Mouse (Mus musculus): ENCODE data around the gene Atg10. TPM values are rescaled to one million over a fixed set of nuclear protein-coding genes. Genes with fewer than 3 reads are reported as not detected.
"Not testable (repeated sequence)": the region's sequence is repeated elsewhere in the genome, so short reads cannot be mapped to it uniquely, and the experiment has no call there.

Atg10 gene
- total RNA-seq, 1 experiment, result 2.6 TPM

DNA sequence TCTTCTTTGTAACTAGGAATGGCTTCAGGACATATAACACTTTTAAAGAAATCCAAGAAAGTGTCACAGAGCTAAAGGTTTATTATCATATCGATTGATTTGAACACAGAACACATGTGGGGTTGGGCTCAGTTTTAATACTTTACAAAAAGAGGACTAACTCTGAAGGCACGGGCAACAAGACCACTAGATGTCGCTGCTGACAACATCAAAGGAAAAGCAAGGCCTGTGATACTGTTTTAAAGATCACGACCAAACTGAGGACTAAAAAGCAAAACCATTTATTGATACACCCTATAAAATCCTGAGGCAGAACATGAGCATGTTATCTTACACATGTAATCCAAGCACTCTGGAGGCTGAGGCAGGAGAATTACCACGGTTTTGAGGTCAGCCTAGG lies 293.9 kb downstream of the Atg10 start:
- Histone ChIP-seq H3K36me3 (ENCODE audit: control insufficient read depth, insufficient read depth, low read length, poor library complexity, severe bottlenecking) (peaks cover 10% of the 10 kb centered on the region), H3K9me3 (ENCODE audit: control insufficient read depth, insufficient read depth, low read depth, low read length) (no peaks in the 10 kb centered on the region), H3K9ac (ENCODE audit: insufficient read depth, low read depth, low read length, poor library complexity, severe bottlenecking) (no peak overlapping the region), H3K4me1 (ENCODE audit: control insufficient read depth in 2 of 2, insufficient read depth in 2 of 2, low read length in 2 of 2, poor library complexity in 1 of 2) (no peaks in the 10 kb centered on the region; a peak in 1 of 4 replicates), H3K4me3 (ENCODE audit: insufficient read depth in 1 of 2, low read depth in 1 of 2, low read length in 2 of 2, poor library complexity in 1 of 2, severe bottlenecking in 1 of 2) (no peak overlapping the region), H3K27ac (ENCODE audit: insufficient read depth, low read depth, low read length, poor library complexity, severe bottlenecking) (no peak overlapping the region)
- in situ Hi-C loops (cut with MboI; ENCODE audit: low sequenced_read_pairs in 2 of 2, unreplicated experiment in 2 of 2), result no loop called here
- peak; percentile 54 for DNase-seq (ENCODE audit: low read depth, low spot score)
- TF ChIP-seq MAFK (IDR thresholded peaks at IDR 0.05; ENCODE audit: insufficient read depth, low read depth, low read length) (no peak), HCFC1 (IDR thresholded peaks at IDR 0.05; ENCODE audit: borderline replicate concordance, insufficient read depth, low read length) (no peak), ZC3H11A (IDR thresholded peaks at IDR 0.05; ENCODE audit: borderline replicate concordance, low read depth, low read length) (peak; percentile 71; the same call in 1 of the 2 replicates)

DNA sequence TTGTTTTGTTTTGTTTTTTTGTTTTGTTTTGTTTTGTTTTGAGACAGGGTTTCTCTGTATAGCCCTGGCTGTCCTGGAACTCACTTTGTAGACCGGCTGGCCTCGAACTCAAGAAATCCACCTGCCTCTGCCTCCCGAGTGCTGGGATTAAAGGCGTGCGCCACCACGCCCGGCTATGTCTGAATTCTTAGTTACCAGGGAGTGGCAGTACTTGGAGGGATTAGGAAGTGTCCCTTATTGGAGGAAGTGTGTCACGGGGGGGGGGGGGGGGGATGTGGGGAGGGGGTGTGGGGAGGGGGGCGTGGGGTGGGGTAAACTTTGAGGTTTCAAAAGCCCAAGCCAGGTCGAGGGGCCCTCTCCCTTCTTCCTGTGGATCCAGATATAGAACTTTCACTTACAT lies 295.5 kb downstream of the Atg10 start:
- H3K9me3 ChIP-seq (ENCODE audit: control insufficient read depth, insufficient read depth, low read depth, low read length); H3K4me3 ChIP-seq (ENCODE audit: insufficient read depth in 1 of 2, low read depth in 1 of 2, low read length in 2 of 2, poor library complexity in 1 of 2, severe bottlenecking in 1 of 2); H3K4me1 ChIP-seq (ENCODE audit: control insufficient read depth in 2 of 2, insufficient read depth in 2 of 2, low read length in 2 of 2, poor library complexity in 1 of 2); H3K27ac ChIP-seq (ENCODE audit: insufficient read depth, low read depth, low read length, poor library complexity, severe bottlenecking); H3K9ac ChIP-seq (ENCODE audit: insufficient read depth, low read depth, low read length, poor library complexity, severe bottlenecking); in situ Hi-C loops (cut with MboI; ENCODE audit: low sequenced_read_pairs in 2 of 2, unreplicated experiment in 2 of 2); DNase-seq (ENCODE audit: low read depth, low spot score): not testable (repeated sequence)
- H3K36me3 ChIP-seq (ENCODE audit: control insufficient read depth, insufficient read depth, low read length, poor library complexity, severe bottlenecking), result peaks cover 21% of the 10 kb centered on the region

DNA sequence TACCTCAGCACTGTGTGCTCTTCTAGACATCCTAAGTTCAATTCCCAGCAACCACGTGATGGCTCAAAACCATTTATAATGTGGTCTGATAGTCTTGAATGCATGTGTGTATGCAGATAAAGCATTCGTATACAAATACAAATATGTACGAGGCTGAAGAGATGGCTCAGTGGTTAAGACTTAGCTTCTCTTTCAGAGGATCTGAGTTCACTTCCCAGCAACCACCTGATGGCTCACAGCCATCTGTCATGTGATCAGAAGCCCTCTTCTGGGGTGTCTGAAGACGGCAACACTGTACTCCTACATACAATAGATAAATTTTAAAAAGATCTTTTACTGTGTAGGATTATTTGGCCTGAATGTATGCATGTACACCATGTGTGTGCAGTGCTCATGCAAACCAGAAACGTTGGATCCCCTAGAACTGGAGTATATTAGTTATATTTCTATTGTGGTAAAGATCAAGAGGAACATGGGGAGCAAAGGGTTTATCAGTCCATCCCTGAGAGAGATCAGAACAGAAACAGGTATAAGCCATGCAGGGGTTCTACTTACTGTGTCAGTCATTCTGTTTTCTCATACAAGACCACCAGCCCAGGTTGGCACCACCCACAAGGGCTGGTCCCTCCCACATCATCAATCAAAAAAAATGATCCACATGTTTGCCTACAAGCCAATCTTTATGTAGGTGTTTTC lies 296.7 kb downstream of the Atg10 start:
- Histone ChIP-seq H3K9me3 (ENCODE audit: control insufficient read depth, insufficient read depth, low read depth, low read length) (no peaks in the 10 kb centered on the region), H3K4me3 (ENCODE audit: insufficient read depth in 1 of 2, low read depth in 1 of 2, low read length in 2 of 2, poor library complexity in 1 of 2, severe bottlenecking in 1 of 2) (no peak overlapping the region), H3K36me3 (ENCODE audit: control insufficient read depth, insufficient read depth, low read length, poor library complexity, severe bottlenecking) (peaks cover 21% of the 10 kb centered on the region), H3K9ac (ENCODE audit: insufficient read depth, low read depth, low read length, poor library complexity, severe bottlenecking) (no peak overlapping the region), H3K27ac (ENCODE audit: insufficient read depth, low read depth, low read length, poor library complexity, severe bottlenecking) (no peak overlapping the region), H3K4me1 (ENCODE audit: control insufficient read depth in 2 of 2, insufficient read depth in 2 of 2, low read length in 2 of 2, poor library complexity in 1 of 2) (no peaks in the 10 kb centered on the region; a peak in 1 of 4 replicates)
- in situ Hi-C loops (cut with MboI; ENCODE audit: low sequenced_read_pairs in 2 of 2, unreplicated experiment in 2 of 2), result no loop called here
- no peak for TF ChIP-seq ZNF384 (IDR thresholded peaks at IDR 0.05; ENCODE audit: low read depth, low read length)
- no peak for TF ChIP-seq ZC3H11A (IDR thresholded peaks at IDR 0.05; ENCODE audit: borderline replicate concordance, low read depth, low read length)
- no peak for TF ChIP-seq HCFC1 (IDR thresholded peaks at IDR 0.05; ENCODE audit: borderline replicate concordance, insufficient read depth, low read length)
- TF ChIP-seq MAFK (IDR thresholded peaks at IDR 0.05; ENCODE audit: insufficient read depth, low read depth, low read length), result no peak
- TF ChIP-seq CHD2 (IDR thresholded peaks at IDR 0.05; ENCODE audit: low read depth, low read length), result 0 out of 2 replicates have a peak, but pooled peaks have one; percentile 9
- peak; percentile 13 for DNase-seq (ENCODE audit: low read depth, low spot score)

DNA sequence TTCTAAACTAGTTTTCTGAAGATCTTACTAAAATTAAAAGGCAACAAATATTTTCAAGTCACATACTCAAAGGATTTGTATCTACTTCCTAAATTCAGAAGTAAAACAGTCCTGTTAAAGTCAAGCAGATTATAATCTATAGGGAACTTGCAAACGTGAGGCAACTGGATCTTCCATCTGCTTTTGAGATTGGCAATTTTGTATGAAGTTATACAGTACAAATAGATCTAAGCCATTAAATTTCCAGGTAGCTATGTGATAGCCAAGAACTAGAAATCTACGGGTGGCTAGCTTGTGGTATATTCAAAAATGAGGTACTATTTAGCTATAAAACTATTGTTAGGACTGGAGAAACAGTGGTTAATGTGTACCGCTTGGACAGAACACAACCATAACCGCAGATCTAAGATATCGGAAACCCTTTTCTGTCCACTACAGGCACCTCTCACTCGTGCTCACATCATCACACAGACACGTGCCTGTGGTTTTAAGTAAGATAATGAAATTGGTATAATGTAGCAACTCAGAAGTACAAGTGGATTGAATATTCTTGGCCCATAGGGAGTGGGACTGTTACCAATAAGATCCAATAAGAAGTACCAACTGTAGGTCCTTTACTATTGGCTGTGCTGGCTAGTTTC lies 297.5 kb downstream of the Atg10 start:
- in situ Hi-C loops (cut with MboI; ENCODE audit: low sequenced_read_pairs in 2 of 2, unreplicated experiment in 2 of 2), result no loop called here
- TF ChIP-seq MAFK (IDR thresholded peaks at IDR 0.05; ENCODE audit: insufficient read depth, low read depth, low read length), result no peak
- peak; percentile 54; the same call in 1 of the 2 replicates for TF ChIP-seq CHD2 (IDR thresholded peaks at IDR 0.05; ENCODE audit: low read depth, low read length)
- Histone ChIP-seq H3K36me3 (ENCODE audit: control insufficient read depth, insufficient read depth, low read length, poor library complexity, severe bottlenecking) (peaks cover 21% of the 10 kb centered on the region), H3K27ac (ENCODE audit: insufficient read depth, low read depth, low read length, poor library complexity, severe bottlenecking) (no peak overlapping the region), H3K4me1 (ENCODE audit: control insufficient read depth in 2 of 2, insufficient read depth in 2 of 2, low read length in 2 of 2, poor library complexity in 1 of 2) (no peaks in the 10 kb centered on the region; a peak in 1 of 4 replicates), H3K4me3 (ENCODE audit: insufficient read depth in 1 of 2, low read depth in 1 of 2, low read length in 2 of 2, poor library complexity in 1 of 2, severe bottlenecking in 1 of 2) (no peak overlapping the region), H3K9me3 (ENCODE audit: control insufficient read depth, insufficient read depth, low read depth, low read length) (no peaks in the 10 kb centered on the region), H3K9ac (ENCODE audit: insufficient read depth, low read depth, low read length, poor library complexity, severe bottlenecking) (no peak overlapping the region)
- peak; percentile 12 for DNase-seq (ENCODE audit: low read depth, low spot score)

DNA sequence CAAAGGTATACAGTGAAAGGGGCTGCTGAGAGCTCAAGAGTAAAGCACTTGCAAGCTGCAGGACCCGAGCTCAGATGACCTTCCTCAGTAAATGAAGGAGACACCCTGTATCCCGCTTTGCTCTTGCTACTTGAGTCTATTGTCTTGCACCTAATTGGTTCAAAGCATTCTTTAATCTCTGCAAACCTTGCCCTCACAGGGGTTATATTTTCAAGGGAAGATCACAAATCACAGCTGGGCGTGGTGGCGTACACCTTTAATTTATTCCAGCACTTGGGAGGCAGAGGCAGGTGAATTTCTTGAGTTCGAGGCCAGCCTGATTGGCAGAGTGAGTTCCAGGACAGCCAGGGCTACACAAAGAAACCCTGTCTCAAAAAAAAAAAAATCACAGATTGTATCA lies 298.6 kb downstream of the Atg10 start:
- no peaks in the 10 kb centered on the region for H3K9me3 ChIP-seq (ENCODE audit: control insufficient read depth, insufficient read depth, low read depth, low read length)
- H3K27ac ChIP-seq (ENCODE audit: insufficient read depth, low read depth, low read length, poor library complexity, severe bottlenecking), result peak overlapping the region; percentile 36; the same call in 1 of the 2 replicates
- DNase-seq (ENCODE audit: low read depth, low spot score), result peak; percentile 76
- TF ChIP-seq CHD2 (IDR thresholded peaks at IDR 0.05; ENCODE audit: low read depth, low read length), result peak; percentile 20; the same call in 1 of the 2 replicates
- no peak for TF ChIP-seq MAFK (IDR thresholded peaks at IDR 0.05; ENCODE audit: insufficient read depth, low read depth, low read length)
- H3K4me1 ChIP-seq (ENCODE audit: control insufficient read depth in 2 of 2, insufficient read depth in 2 of 2, low read length in 2 of 2, poor library complexity in 1 of 2), result no peaks in the 10 kb centered on the region; a peak in 1 of 4 replicates
- in situ Hi-C loops (cut with MboI; ENCODE audit: low sequenced_read_pairs in 2 of 2, unreplicated experiment in 2 of 2), result no loop called here
- peak overlapping the region in 1 of 2 experiments; percentile 100; a peak in 1 of 4 replicates for H3K4me3 ChIP-seq (ENCODE audit: insufficient read depth in 1 of 2, low read depth in 1 of 2, low read length in 2 of 2, poor library complexity in 1 of 2, severe bottlenecking in 1 of 2)
- peaks cover 21% of the 10 kb centered on the region for H3K36me3 ChIP-seq (ENCODE audit: control insufficient read depth, insufficient read depth, low read length, poor library complexity, severe bottlenecking)
- peak overlapping the region; percentile 38; the same call in 1 of the 2 replicates for H3K9ac ChIP-seq (ENCODE audit: insufficient read depth, low read depth, low read length, poor library complexity, severe bottlenecking)

Measured in ES-E14 (cell line).